Mouse (Mus musculus) ES-E14 (cell line): ENCODE measurements at regions not wholly inside any gene's neighbourhood (a gene's known extent, or its start where the extent isn't known, plus 50 kb on each side); places are given as distances from the start of the nearest gene placed in this dataset.

Experiments used
- CHD2 ChIP-seq: IDR thresholded peaks from 2 replicates; pipeline ENCODE4 v1.6.1; 2014; ENCODE audit warnings: mild to moderate bottlenecking, low read depth, low read length, inconsistent platforms
- HCFC1 ChIP-seq: IDR thresholded peaks from 2 replicates; pipeline ENCODE4 v1.6.1; 2012; ENCODE audit warnings: low read length, inconsistent platforms, borderline replicate concordance; ENCODE audit not compliant: insufficient read depth
- ZC3H11A ChIP-seq: IDR thresholded peaks from 2 replicates; pipeline ENCODE4 v1.6.1; 2012; ENCODE audit warnings: low read depth, mild to moderate bottlenecking, inconsistent platforms, low read length, borderline replicate concordance

DNA sequence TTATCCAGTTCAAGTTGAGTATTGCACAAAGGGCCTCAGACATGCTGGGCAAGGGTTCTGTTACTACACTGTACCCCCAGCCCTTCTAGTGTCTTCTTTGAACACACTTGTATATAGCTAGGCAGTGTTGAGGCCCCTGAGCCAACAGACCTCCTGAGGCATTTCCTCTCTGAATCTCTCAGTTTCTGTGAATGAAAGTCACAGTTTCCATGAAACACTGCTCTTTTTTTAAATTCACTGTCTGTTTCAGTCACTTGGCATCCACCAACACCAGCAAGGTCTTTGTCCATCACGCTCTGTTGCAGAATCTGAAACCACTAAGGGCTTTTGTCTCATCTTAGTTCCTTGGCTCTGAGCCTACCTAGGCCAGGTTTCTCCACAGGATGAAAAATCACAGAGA lies 82.5 kb downstream of the Maf start:
- TF ChIP-seq CHD2 (no peak), HCFC1 (no peak), ZC3H11A (no peak)
